Mouse (Mus musculus): ENCODE measurements around the gene Spint5.

- no peak for TF ChIP-seq POLR2A (IDR thresholded peaks at IDR 0.05; ENCODE audit: borderline replicate concordance, low read depth, low read length)
- no peak for TF ChIP-seq CTCF (IDR thresholded peaks at IDR 0.05; ENCODE audit: low read depth, low read length)
Measured at GRCm38 (mm10) chr2:164701761-164702160, 13.3 kb upstream of the Spint5 start.
